36 mouse cellular contexts compared by ENCODE assay signal in genomic region chr15:97715083-97715482, GRCm38 (mm10). TPM values are rescaled to one million over a fixed set of nuclear protein-coding genes. Genes with fewer than 3 reads are reported as not detected.
"Had no signal": no experiment of that assay in that cellular context is flagged by ENCODE, and none has a peak within 500 bp of the region (broad histone marks: within the 10 kb centered on the region; RNA-seq: fewer than 3 reads in every experiment).

No protein-coding gene starts in this region.

- H3K9me3 ChIP-seq: heart, embryonic 10.5 days; heart, embryonic 13.5 days; heart, embryonic 15.5 days; hindbrain, embryonic 10.5 days; hindbrain, embryonic 12.5 days; hindbrain, embryonic 13.5 days; hindbrain, embryonic 15.5 days; intestine, embryonic 15.5 days; kidney, embryonic 15.5 days had no signal

- H3K4me3 ChIP-seq: heart, embryonic 10.5 days; heart, embryonic 12.5 days; heart, embryonic 13.5 days; heart, embryonic 15.5 days; hindbrain, embryonic 10.5 days; hindbrain, embryonic 12.5 days; hindbrain, embryonic 13.5 days; hindbrain, embryonic 15.5 days; intestine, embryonic 15.5 days; kidney, embryonic 15.5 days; layer of hippocampus, adult 2 months had no signal

- H3K27me3 ChIP-seq: heart, embryonic 12.5 days; heart, embryonic 15.5 days; hindbrain, embryonic 12.5 days; hindbrain, embryonic 15.5 days; intestine, embryonic 15.5 days; kidney, embryonic 15.5 days had no signal

- H3K36me3 ChIP-seq: heart, embryonic 10.5 days; heart, embryonic 12.5 days; heart, embryonic 13.5 days; heart, embryonic 15.5 days; hindbrain, embryonic 10.5 days; hindbrain, embryonic 12.5 days; hindbrain, embryonic 13.5 days; hindbrain, embryonic 15.5 days; intestine, embryonic 15.5 days; kidney, embryonic 15.5 days had no signal

- ATAC-seq: hindbrain, embryonic 16.5 days; hindbrain, postnatal 0 days; inflammation-experienced regulatory T-cells, adult 6 months; intestine, embryonic 15.5 days; intestine, embryonic 16.5 days; intestine, postnatal 0 days had no signal

- H3K27ac ChIP-seq: heart, embryonic 10.5 days; heart, embryonic 13.5 days; heart, embryonic 15.5 days; hindbrain, embryonic 10.5 days; hindbrain, embryonic 12.5 days; hindbrain, embryonic 13.5 days; hindbrain, embryonic 14.5 days; hindbrain, embryonic 15.5 days; hindbrain, postnatal 0 days; intestine, embryonic 15.5 days; kidney, embryonic 15.5 days; kidney, postnatal 0 days; layer of hippocampus, adult 2 months had no signal

- H3K4me2 ChIP-seq: heart, embryonic 11.5 days; heart, embryonic 12.5 days; heart, embryonic 13.5 days; heart, embryonic 15.5 days; hindbrain, embryonic 12.5 days; hindbrain, embryonic 13.5 days; hindbrain, embryonic 14.5 days; hindbrain, embryonic 15.5 days; intestine, embryonic 15.5 days; kidney, embryonic 15.5 days had no signal

- H3K4me1 ChIP-seq: hindbrain, embryonic 12.5 days; hindbrain, embryonic 13.5 days; hindbrain, embryonic 15.5 days; intestine, embryonic 15.5 days had no signal

- H3K9ac ChIP-seq: heart, embryonic 12.5 days; heart, embryonic 13.5 days; heart, embryonic 15.5 days; hindbrain, embryonic 12.5 days; hindbrain, embryonic 13.5 days; hindbrain, embryonic 14.5 days; hindbrain, embryonic 15.5 days; intestine, embryonic 15.5 days; kidney, embryonic 15.5 days had no signal

- DNase-seq: heart, postnatal 10 days; heart, postnatal 14 days; heart, postnatal 36 days; heart, postnatal 4 days; kidney, adult 11 months; kidney, adult 18-20 months; kidney, adult 2 months; kidney, adult 8-10 months; kidney, adult 9 months; kidney, postnatal 10 days; kidney, postnatal 14 days; kidney, postnatal 25 days; kidney, postnatal 36 days; kidney, postnatal 4 days; layer of hippocampus, adult 9-11 months; layer of hippocampus, postnatal 36 days had no signal

RNA-seq across cellular contexts. Expression of gene Endou, which starts 16.1 kb away (rescaled TPM):
- polyA plus RNA-seq: heart, embryonic 11.5 days; inflammation-experienced regulatory T-cells, adult 6 months; intestine, embryonic 14.5 days had no signal

RNA-seq across cellular contexts. Expression of gene Rapgef3, which starts 52.7 kb away (rescaled TPM):
- polyA plus RNA-seq: inflammation-experienced regulatory T-cells, adult 6 months had no signal
